Mouse (Mus musculus) limb, embryonic 10.5 days (tissue): Measurements from ENCODE around the gene Gm2696. TPM values are rescaled to one million over a fixed set of nuclear protein-coding genes. Genes with fewer than 3 reads are reported as not detected.
"Not testable (repeated sequence)": the region's sequence is repeated elsewhere in the genome, so short reads cannot be mapped to it uniquely, and the experiment has no call there.

ENCODE experiments used
- DNase-seq: peaks from one replicate; pipeline ENCODE4 v3.0.0-alpha.2; 2017; ENCODE audit warnings: low spot score
- H3K27ac ChIP-seq: fragments of 300-500 bp; sonication (generic); 2 replicates; pipeline ENCODE4 v1.5.1; 2016; ENCODE audit warnings: mild to moderate bottlenecking
- H3K27me3 ChIP-seq: fragments of 300-500 bp; sonication (generic); 2 replicates; pipeline ENCODE4 v1.6.1; 2016; ENCODE audit warnings: low read depth, mild to moderate bottlenecking; ENCODE audit not compliant: poor library complexity, severe bottlenecking
- H3K36me3 ChIP-seq: fragments of 300-500 bp; sonication (generic); 2 replicates; pipeline ENCODE4 v1.6.1; 2016; ENCODE audit warnings: mild to moderate bottlenecking, moderate library complexity
- H3K4me1 ChIP-seq: fragments of 300-500 bp; sonication (generic); 2 replicates; pipeline ENCODE4 v1.6.1; 2016
- H3K4me3 ChIP-seq: fragments of 300-500 bp; sonication (generic); 2 replicates; pipeline ENCODE4 v1.5.1; 2016; ENCODE audit warnings: mild to moderate bottlenecking, moderate library complexity
- H3K9me3 ChIP-seq: fragments of 300-500 bp; sonication (generic); replicated peaks from 2 replicates; pipeline ENCODE4 v1.6.1; 2016; ENCODE audit warnings: mild to moderate bottlenecking
- WGBS: fragments of 180-500 bp; shearing (Covaris S2); methylation state at CpG from one replicate; pipeline ENCODE4 v1.1.7; 2016; 5-methylcytosine and 5-hydroxymethylcytosine counted together
- polyA plus RNA-seq: library from polyadenylated mRNA; unstranded; fragments of >200 nt; fragmentation: Nextera tagmentation; extraction: Ambion mirVana; gene quantifications from 2 replicates; pipeline ENCODE4 v1.2.1, GENCODE M21; 2016

The Gm2696 gene
- polyA plus RNA-seq: not detected in 2 replicates

DNA sequence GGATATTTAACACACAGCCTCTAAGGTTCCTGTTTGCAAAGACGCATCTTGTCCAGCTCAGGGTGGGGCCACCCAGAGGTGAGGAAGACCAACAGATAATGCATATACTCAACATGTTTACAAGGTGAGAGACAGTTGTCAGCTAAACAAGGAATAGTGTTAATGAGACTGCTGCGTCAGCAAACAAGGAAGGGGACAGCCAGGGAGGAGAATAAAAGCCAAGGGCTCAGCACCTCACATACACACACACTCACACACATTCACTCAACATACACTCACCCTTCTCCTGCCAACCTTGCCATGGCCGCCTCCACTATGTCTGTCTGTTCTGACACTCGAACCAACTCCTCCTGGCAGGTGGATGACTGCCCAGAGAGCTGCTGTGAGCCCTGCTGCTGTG lies at the start of gene Gm2696:
Gm2696 (plus strand) TSS at position 301 of the 400 bp plus-strand sequence.
- 47% methylated on average over 4 of the region's 4 CpGs for WGBS
- DNase-seq: no peak
- H3K36me3 ChIP-seq: no peaks in the 10 kb centered on the region

DNA sequence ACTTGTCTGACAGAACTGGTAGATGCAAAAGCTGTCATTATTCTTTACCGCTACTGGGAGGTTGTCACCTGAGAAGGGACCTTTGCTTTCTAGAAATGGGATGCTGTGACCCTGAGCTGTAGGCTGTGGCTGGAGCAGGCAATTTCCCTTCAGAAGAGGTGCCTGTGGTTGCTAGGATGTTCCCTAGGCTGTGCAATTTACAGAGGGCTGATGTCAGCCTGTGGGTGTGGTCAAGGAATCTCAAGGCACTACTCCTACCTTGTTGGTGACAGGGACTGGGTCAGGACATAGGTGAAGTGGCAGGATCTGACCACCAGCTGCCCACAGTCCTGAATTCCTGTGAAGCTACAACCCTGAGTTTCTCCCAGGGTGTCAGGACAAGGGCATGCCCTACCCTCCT lies 44.8 kb upstream of the Gm2696 start:
- 79% methylated on average over 1 of the region's 1 CpGs for WGBS
- H3K4me1 ChIP-seq: 0 out of 2 replicates have a peak, but pooled peaks cover 2% of the 10 kb centered on the region
- H3K36me3 ChIP-seq: no peaks in the 10 kb centered on the region
- no peak for DNase-seq
- H3K4me3 ChIP-seq: no peak overlapping the region
- no peaks in the 10 kb centered on the region for H3K9me3 ChIP-seq
- H3K27ac ChIP-seq: no peak overlapping the region
- H3K27me3 ChIP-seq: no peaks in the 10 kb centered on the region

More for the DNA sequence above, at the start of gene Gm2696:
- H3K9me3 ChIP-seq: no peaks in the 10 kb centered on the region
- H3K27ac ChIP-seq: no peak within 1 kb of the TSS
- H3K4me3 ChIP-seq: no peak within 1 kb of the TSS
- no peaks in the 10 kb centered on the region for H3K27me3 ChIP-seq
- H3K4me1 ChIP-seq: peaks cover 8% of the 10 kb centered on the region; the same call in 1 of the 2 replicates

DNA sequence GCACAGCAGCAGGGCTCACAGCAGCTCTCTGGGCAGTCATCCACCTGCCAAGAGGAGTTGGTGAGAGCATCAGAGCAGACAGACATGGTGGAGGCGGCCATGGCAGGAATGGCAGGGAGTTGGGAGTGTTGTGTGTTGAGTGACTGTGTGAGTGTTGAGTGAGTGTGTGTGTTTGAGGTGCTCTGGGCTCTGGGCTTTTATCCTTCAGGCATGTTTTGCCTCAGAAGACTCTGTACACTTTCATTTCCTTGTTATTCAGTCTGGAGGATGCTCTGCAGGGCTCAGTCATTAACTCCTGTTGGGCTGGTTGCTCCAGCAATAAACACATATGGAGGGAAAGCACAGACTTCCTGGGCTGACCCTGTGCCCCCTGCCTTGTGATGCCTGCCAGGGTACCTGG lies 43.3 kb upstream of the Gm2696 start, which contains the start of gene Gm3238:
Gm3238 (minus strand) TSS at position 101 of the 400 bp plus-strand sequence.
- not testable (repeated sequence) for DNase-seq, H3K9me3 ChIP-seq, H3K27ac ChIP-seq, H3K4me3 ChIP-seq, H3K4me1 ChIP-seq, H3K36me3 ChIP-seq, H3K27me3 ChIP-seq
- 67% methylated on average over 1 of the region's 1 CpGs for WGBS

DNA sequence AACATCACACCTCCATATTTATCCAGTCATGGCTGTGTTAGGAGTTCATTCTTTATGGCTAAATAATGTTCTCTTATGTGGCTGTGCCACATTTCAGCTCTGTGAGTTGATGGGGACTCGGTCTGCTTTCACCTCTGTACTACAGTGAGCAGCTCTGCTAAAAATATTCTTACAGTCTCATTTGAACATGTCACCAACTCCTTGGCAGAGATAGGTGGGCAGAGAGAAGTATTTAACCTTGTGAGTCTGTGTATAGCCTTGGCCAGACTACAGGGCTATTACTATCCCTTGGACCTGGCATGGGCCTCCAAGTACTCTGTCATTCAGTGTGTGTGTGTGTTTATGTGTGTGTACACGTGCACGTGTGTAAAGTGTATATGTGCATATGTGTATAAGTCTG lies 42.3 kb upstream of the Gm2696 start:
- not testable (repeated sequence) for H3K36me3 ChIP-seq, H3K4me3 ChIP-seq, H3K9me3 ChIP-seq, DNase-seq, H3K27ac ChIP-seq, H3K4me1 ChIP-seq, H3K27me3 ChIP-seq
- WGBS: 94% methylated on average over 3 of the region's 3 CpGs

DNA sequence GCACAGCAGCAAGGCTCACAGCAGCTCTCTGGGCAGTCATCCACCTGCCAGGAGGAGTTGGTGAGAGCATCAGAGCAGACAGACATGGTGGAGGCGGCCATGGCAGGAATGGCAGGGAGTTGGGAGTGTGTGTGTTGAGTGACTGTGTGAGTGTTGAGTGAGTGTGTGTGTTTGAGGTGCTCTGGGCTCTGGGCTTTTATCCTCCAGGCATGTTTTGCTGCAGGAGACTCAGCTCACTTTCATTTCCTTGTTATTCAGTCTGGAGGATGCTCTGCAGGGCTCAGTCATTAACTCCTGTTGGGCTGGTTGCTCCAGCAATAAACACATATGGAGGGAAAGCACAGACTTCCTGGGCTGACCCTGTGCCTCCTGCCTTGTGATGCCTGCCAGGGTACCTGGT lies 37.6 kb upstream of the Gm2696 start, which contains the start of gene Gm7138:
Gm7138 (minus strand) TSS at position 101 of the 400 bp plus-strand sequence.
- H3K27me3 ChIP-seq, H3K4me1 ChIP-seq, H3K27ac ChIP-seq, DNase-seq, H3K36me3 ChIP-seq, H3K9me3 ChIP-seq, H3K4me3 ChIP-seq: not testable (repeated sequence)
- 48% methylated on average over 1 of the region's 1 CpGs for WGBS

DNA sequence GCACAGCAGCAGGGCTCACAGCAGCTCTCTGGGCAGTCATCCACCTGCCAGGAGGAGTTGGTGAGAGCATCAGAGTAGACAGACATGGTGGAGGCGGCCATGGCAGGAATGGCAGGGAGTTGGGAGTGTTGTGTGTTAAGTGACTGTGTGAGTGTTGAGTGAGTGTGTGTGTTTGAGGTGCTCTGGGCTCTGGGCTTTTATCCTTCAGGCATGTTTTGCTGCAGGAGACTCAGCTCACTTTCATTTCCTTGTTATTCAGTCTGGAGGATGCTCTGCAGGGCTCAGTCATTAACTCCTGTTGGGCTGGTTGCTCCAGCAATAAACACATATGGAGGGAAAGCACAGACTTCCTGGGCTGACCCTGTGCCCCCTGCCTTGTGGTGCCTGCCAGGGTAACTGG lies 32.0 kb upstream of the Gm2696 start, which contains the start of gene Gm3250:
Gm3250 (minus strand) TSS at position 101 of the 400 bp plus-strand sequence.
- H3K4me3 ChIP-seq, H3K27me3 ChIP-seq, DNase-seq, H3K36me3 ChIP-seq, H3K4me1 ChIP-seq, H3K27ac ChIP-seq, H3K9me3 ChIP-seq: not testable (repeated sequence)
- no CpG with 5 or more reads among the region's 1 CpGs for WGBS

DNA sequence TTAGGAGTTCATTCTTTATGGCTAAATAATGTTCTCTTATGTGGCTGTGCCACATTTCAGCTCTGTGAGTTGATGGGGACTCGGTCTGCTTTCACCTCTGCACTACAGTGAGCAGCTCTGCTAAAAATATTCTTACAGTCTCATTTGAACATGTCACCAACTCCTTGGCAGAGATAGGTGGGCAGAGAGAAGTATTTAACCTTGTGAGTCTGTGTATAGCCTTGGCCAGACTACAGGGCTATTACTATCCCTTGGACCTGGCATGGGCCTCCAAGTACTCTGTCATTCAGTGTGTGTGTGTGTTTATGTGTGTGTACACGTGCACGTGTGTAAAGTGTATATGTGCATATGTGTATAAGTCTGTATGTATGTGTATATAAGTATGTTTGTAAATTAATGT lies 31.1 kb upstream of the Gm2696 start:
- not testable (repeated sequence) for H3K27me3 ChIP-seq, H3K4me3 ChIP-seq, H3K27ac ChIP-seq, H3K4me1 ChIP-seq, H3K9me3 ChIP-seq, H3K36me3 ChIP-seq, DNase-seq
- WGBS: 97% methylated on average over 3 of the region's 3 CpGs

DNA sequence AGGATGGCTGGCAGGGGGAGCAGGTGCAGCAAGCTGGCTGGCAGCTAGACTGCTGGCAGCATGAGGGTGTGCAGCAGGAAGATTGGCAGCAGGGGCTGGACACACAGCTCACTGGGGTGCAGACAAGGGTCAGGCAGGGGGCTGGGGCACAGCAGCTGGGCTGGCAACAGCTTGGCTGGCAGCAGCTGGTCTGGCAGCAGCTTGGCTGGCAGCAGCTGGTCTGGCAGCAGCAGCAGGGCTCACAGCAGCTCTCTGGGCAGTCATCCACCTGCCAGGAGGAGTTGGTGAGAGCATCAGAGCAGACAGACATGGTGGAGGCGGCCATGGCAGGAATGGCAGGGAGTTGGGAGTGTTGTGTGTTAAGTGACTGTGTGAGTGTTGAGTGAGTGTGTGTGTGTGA lies 26.6 kb upstream of the Gm2696 start, which contains the start of gene Gm7137:
Gm7137 (minus strand) TSS at position 325 of the 400 bp plus-strand sequence.
- 83% methylated on average over 1 of the region's 1 CpGs for WGBS
- DNase-seq, H3K4me1 ChIP-seq, H3K4me3 ChIP-seq, H3K27ac ChIP-seq, H3K27me3 ChIP-seq, H3K9me3 ChIP-seq, H3K36me3 ChIP-seq: not testable (repeated sequence)

DNA sequence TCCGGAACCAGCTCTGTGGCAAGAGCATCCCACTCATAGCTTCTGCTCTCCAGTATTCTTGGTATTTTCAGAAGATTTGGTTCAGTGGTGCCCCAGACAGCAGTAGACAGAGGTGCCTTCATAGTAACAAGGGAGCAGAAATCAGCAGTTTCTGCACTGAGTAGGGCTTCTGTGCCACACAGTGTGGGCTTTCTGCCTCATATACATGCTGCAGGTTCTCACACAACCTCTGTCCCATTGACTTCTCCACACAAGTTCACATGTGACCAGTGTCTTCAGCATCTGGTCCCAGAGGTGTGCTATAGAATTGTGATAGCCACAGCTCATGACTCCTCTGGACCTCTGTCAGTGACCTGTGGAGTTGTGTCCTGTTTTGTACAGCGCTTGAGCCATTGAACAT lies 25.9 kb upstream of the Gm2696 start:
- DNase-seq: no peak
- no peak overlapping the region for H3K27ac ChIP-seq
- H3K4me3 ChIP-seq: no peak overlapping the region
- no peaks in the 10 kb centered on the region for H3K27me3 ChIP-seq
- 77% methylated on average over 2 of the region's 2 CpGs for WGBS
- H3K4me1 ChIP-seq: no peaks in the 10 kb centered on the region
- no peaks in the 10 kb centered on the region for H3K36me3 ChIP-seq
- H3K9me3 ChIP-seq: no peaks in the 10 kb centered on the region

DNA sequence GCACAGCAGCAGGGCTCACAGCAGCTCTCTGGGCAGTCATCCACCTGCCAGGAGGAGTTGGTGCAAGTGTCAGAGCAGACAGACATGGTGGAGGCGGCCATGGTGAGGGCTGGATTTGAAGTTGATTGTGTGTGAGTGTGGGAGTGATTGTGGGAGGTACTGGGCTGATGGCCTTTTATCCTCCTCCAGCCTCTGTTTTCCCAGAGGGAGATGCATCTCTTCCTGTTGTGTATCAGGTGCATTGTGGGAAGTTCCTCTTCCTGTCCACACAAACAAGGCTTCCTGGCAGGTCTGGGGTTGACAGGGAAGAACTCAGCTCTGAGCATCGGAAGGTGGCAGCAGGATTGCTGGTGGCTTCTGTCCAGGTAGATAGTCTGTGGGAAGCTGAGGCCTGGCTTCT lies 19.5 kb upstream of the Gm2696 start, which contains the start of gene Gm9639:
Gm9639 (minus strand) TSS at position 101 of the 400 bp plus-strand sequence.
- Histone ChIP-seq H3K4me3 (no peak within 1 kb of the TSS), H3K36me3 (no peaks in the 10 kb centered on the region), H3K27me3 (no peaks in the 10 kb centered on the region), H3K9me3 (no peaks in the 10 kb centered on the region), H3K27ac (no peak within 1 kb of the TSS), H3K4me1 (peaks cover 26% of the 10 kb centered on the region)
- 58% methylated on average over 2 of the region's 2 CpGs for WGBS
- DNase-seq: no peak

DNA sequence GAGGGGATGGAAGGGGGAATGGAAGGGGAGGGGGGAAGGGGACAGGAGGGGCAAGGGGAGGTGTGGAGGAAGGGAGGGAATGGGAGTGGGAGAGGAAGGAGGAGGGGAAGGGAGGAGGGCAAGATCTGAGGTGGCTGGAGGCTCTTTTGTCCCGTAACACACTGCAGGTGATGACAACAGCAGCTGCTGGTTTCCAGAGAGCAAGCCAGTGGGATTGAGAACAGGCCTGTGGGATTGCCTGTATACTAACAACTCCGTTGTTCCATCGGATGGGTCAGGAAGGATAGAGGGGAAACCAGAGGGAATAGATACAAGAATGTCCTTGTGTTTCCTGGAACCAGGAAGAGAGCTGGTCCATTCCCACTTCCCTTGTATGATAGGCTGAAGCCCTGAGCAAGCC lies 16.8 kb upstream of the Gm2696 start:
- H3K4me3 ChIP-seq: no peak overlapping the region
- H3K9me3 ChIP-seq: no peaks in the 10 kb centered on the region
- no peak for DNase-seq
- WGBS: 13% methylated on average over 3 of the region's 3 CpGs
- H3K36me3 ChIP-seq: no peaks in the 10 kb centered on the region
- no peaks in the 10 kb centered on the region for H3K27me3 ChIP-seq
- H3K27ac ChIP-seq: no peak overlapping the region
- peaks cover 26% of the 10 kb centered on the region for H3K4me1 ChIP-seq

DNA sequence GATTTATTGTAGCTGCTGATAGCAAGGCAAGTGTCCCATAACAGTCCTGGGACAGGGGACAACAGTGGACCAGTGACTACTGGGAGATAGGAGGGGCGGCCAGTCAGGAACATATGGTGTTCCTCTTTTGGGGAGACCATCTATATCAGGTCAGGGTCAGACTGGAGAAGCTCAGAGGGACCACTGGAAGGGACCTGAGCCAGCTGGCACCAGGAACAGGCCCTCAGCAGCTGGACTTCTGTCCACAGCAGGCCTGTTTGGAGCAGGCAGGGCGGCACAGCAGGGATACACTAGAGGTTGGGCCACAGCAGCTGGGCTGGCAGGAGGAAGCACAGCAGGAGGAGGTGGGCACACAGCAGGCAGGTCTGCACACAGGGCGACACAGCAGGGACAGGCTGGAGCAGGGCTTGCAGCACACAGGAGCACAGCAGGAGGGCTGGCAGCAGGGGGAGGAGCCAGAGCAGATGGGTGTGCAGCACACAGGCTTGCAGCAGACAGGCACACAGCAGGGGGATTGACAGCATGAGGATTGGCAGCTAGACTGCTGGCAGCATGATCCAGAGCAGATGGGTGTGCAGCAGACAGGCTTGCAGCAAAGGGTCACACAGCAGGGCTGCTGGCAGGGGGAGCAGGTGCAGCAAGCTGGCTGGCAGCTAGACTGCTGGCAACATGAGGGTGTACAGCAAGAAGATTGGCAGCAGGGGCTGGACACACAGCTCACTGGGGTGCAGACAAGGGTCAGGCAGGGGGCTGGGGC lies 16.1 kb upstream of the Gm2696 start:
- not testable (repeated sequence) for H3K9me3 ChIP-seq, H3K27ac ChIP-seq, DNase-seq, H3K36me3 ChIP-seq, H3K4me3 ChIP-seq, H3K27me3 ChIP-seq
- WGBS: 32% methylated on average over 3 of the region's 3 CpGs
- peaks cover 26% of the 10 kb centered on the region for H3K4me1 ChIP-seq

DNA sequence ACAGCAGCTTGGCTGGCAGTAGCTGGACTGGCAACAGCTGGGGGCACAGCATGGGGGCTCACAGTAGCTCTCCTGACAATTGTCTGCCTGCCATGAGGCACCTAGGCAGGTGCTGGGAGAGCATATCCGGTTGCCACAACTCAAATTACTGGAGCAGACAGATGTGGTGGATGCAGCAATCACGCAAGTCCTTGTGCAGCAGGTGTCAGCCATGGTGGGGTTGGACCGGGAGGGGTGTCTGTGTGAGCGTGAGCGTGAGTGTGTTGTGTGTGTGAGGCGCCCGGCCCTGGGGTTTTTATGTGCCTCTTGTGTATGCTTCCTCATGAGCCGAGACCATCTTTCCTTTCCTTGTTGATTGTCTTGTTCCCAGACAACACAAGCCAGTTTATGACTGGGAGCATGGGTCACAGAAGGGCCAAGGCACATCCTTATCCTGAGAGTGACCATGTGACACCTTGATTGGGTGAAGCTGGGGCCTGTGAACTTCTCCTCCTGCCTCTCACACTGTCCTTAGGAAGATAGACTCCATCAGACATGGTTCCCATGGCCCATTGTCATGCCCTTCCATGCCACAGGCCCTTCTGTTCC lies 15.5 kb upstream of the Gm2696 start, which contains the start of gene Gm19668:
Gm19668 (minus strand) TSS at position 213 of the 588 bp plus-strand sequence.
- Histone ChIP-seq H3K4me1 (peaks cover 25% of the 10 kb centered on the region), H3K4me3 (no peak within 1 kb of the TSS), H3K9me3 (no peaks in the 10 kb centered on the region), H3K27me3 (no peaks in the 10 kb centered on the region), H3K27ac (no peak within 1 kb of the TSS), H3K36me3 (no peaks in the 10 kb centered on the region)
- no peak for DNase-seq
- WGBS: 58% methylated on average over 8 of the region's 8 CpGs
